In genomic region chr14:27231974-27232780, GRCm38 (mm10) we compare ENCODE assay signal across 22 mouse cellular contexts.
DNase-seq lines count a peak whose midpoint lies in the region; ATAC-seq and TF ChIP-seq lines count a peak whose summit lies in the region.
"Had no signal": no experiment of that assay in that cellular context is flagged by ENCODE, and none has a peak within 500 bp of the region (broad histone marks: within the 10 kb centered on the region; RNA-seq: fewer than 3 reads in every experiment).

No protein-coding gene starts in this region.

- no peaks in the 10 kb centered on the region for H3K27me3 ChIP-seq in heart, embryonic 15.5 days
- H3K27me3 ChIP-seq in testis, adult 2 months (ENCODE audit: control insufficient read depth, insufficient read depth, low read length): no peaks in the 10 kb centered on the region
- H3K27me3 ChIP-seq: embryonic facial prominence, embryonic 13.5 days; forebrain, embryonic 12.5 days; hindbrain, embryonic 12.5 days; neural tube, embryonic 12.5 days had no signal

- no peaks in the 10 kb centered on the region for H3K9me3 ChIP-seq in heart, embryonic 15.5 days (replicated peaks)
- H3K9me3 ChIP-seq: embryonic facial prominence, embryonic 13.5 days; forebrain, embryonic 12.5 days; hindbrain, embryonic 12.5 days; neural tube, embryonic 12.5 days had no signal

- ATAC-seq in heart, embryonic 15.5 days (replicated peaks; ENCODE audit: insufficient number of reproducible peaks, insufficient read depth, low FRiP score, low read depth): no peak

- no peak for TF ChIP-seq CTCF in testis, adult 2 months (IDR thresholded peaks at IDR 0.05; ENCODE audit: control insufficient read depth, insufficient read depth, insufficient replicate concordance, low read depth, low read length)

- intact Hi-C loops in heart, postnatal 10 days (cut with DNase I): no loop called here

- H3K9ac ChIP-seq in heart, embryonic 15.5 days: no peak overlapping the region
- H3K9ac ChIP-seq: embryonic facial prominence, embryonic 13.5 days; forebrain, embryonic 12.5 days; hindbrain, embryonic 12.5 days; neural tube, embryonic 12.5 days had no signal

- H3K36me3 ChIP-seq in heart, embryonic 15.5 days: no peaks in the 10 kb centered on the region
- no peaks in the 10 kb centered on the region for H3K36me3 ChIP-seq in testis, adult 2 months (ENCODE audit: control insufficient read depth, insufficient read depth, low read length)
- H3K36me3 ChIP-seq: embryonic facial prominence, embryonic 13.5 days; forebrain, embryonic 12.5 days; hindbrain, embryonic 12.5 days; neural tube, embryonic 12.5 days had no signal

- peaks cover 46% of the 10 kb centered on the region for H3K4me1 ChIP-seq in heart, embryonic 15.5 days (replicated peaks)
- peaks cover 12% of the 10 kb centered on the region for H3K4me1 ChIP-seq in testis, adult 2 months (ENCODE audit: control insufficient read depth, insufficient read depth, low read length)

- no peak overlapping the region for H3K4me2 ChIP-seq in heart, embryonic 15.5 days
- H3K4me2 ChIP-seq: embryonic facial prominence, embryonic 13.5 days; forebrain, embryonic 12.5 days; hindbrain, embryonic 12.5 days; neural tube, embryonic 12.5 days had no signal

- no peak for DNase-seq in heart, postnatal 10 days
- DNase-seq in testis, postnatal 10 days (ENCODE audit: low spot score): no peak
- peak; percentile 33 for DNase-seq in ZHBTc4 (ENCODE audit: low read depth, low spot score)
- peak; percentile 40 for DNase-seq in naive thymus-derived CD4-positive, alpha-beta T cell, adult 2 months (ENCODE audit: low read depth)
- no peak for DNase-seq in urinary bladder, postnatal 25 days (ENCODE audit: low spot score)
- DNase-seq: adrenal gland, adult 8-10 months; cerebellum, adult 18-20 months; cerebellum, postnatal 25 days; heart, postnatal 14 days; kidney, adult 18-20 months; kidney, postnatal 4 days; lung, postnatal 14 days; midbrain, embryonic 14.5 days; right cerebral cortex, postnatal 14 days had no signal

- WGBS in heart, embryonic 15.5 days: 76% methylated on average over 25 of the region's 25 CpGs

- H3K27ac ChIP-seq in heart, embryonic 15.5 days: peak overlapping the region; percentile 83; the same call in 1 of the 2 replicates
- no peak overlapping the region for H3K27ac ChIP-seq in testis, adult 2 months (ENCODE audit: control insufficient read depth, insufficient read depth, low read depth, low read length)
- H3K27ac ChIP-seq: embryonic facial prominence, embryonic 13.5 days; forebrain, embryonic 12.5 days; hindbrain, embryonic 12.5 days; neural tube, embryonic 12.5 days; stomach, postnatal 0 days had no signal

- no peak for TF ChIP-seq POLR2A in testis, adult 2 months (IDR thresholded peaks at IDR 0.05; ENCODE audit: control insufficient read depth, low read depth, low read length)

- no peak overlapping the region for H3K4me3 ChIP-seq in heart, embryonic 15.5 days
- H3K4me3 ChIP-seq in testis, adult 2 months (ENCODE audit: control insufficient read depth, low read depth, low read length): peak overlapping the region; percentile 52
- H3K4me3 ChIP-seq: embryonic facial prominence, embryonic 13.5 days; erythroblast, embryonic 14.5 days; forebrain, embryonic 12.5 days; hindbrain, embryonic 12.5 days; neural tube, embryonic 12.5 days had no signal

Comparison
In these comparisons a context has a peak if more than half of its experiments do, and no peak if none do; other contexts are left out.
1. DNase-seq: peak in ZHBTc4 (single experiment) and naive thymus-derived CD4-positive, alpha-beta T cell, adult 2 months (single experiment); none in heart, postnatal 10 days (0 of 2), testis, postnatal 10 days (single experiment) and urinary bladder, postnatal 25 days (single experiment).